Mouse (Mus musculus): ENCODE measurements around the gene Scrt2. TPM values are rescaled to one million over a fixed set of nuclear protein-coding genes. Genes with fewer than 3 reads are reported as not detected.
"Not testable (repeated sequence)": the region's sequence is repeated elsewhere in the genome, so short reads cannot be mapped to it uniquely, and the experiment has no call there.

The Scrt2 gene
- total RNA-seq (2021) = 1 to 10 TPM; 7.8 to 8.5 TPM

DNA sequence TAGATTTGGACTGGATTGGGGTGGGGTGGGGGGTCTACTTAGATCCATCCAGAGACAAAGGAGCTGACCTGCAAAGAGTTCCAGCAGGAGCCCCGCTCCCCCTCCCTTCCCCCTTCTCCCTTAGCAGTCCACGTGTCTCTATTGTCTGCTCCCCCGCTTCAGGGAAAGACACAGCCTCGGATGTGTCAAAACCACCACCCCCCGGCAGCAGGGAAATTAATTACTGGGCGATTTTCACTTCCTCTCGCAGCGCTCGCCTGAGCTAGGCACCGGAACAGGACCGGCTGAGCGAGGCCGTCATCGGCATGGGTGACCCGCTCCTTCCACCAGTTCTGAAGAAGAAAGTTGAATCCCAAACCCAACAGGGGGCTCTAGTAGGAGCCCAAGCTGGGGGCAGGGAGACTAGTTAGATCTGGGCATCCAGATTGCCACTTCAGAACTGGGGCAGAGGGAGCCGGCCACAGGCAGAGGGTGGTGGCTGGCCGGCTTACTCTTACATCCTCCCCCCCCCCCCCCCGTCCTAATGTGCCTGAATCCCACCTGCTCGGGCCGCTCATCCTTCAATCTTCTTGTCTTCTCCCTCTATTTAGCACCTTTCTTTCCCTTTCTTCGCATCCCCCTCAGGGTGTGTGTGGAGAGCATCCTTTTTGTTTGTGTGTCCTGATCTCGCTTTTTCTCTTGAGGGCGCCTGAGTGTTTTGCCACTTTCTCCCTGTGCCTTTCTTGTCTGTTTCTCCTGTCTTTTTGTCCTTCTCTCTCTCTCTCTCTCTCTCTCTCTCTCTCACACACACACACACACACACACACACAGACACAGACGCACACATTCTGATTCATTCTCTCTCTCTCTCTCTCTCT, at the start of gene Scrt2:
Gene Scrt2 (plus strand): TSS at position 845 of the 857 bp plus-strand sequence.
- intact Hi-C loops (cut with DNase I) = loop anchor here (5.0 kb wide), 1 partner anchor 54 kb away; no protein-coding TSS in a partner anchor
- DNase-seq (ENCODE audit: extremely low spot score in 1 of 2, low spot score in 2 of 2) = no peak

DNA sequence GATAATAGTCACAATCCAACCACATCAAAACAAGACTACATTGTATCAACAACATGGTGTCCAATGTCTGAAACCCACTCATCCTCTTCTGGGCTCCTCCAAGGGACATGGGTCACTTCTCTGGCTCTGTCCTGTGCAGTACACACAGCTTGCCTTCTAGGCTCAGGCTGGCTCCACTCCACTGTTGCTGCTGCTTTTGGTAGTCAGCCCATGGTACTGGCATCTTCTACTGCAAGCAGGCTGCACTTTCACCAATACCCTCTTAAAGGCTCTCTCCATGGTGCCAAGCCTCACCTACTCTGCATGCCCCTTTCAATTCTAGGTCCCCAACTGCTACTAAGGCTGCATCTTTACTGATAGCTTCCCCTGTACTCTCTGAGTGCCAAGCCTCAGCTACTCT, 41.2 kb upstream of the Scrt2 start:
- intact Hi-C loops (cut with DNase I) = no loop called here

DNA sequence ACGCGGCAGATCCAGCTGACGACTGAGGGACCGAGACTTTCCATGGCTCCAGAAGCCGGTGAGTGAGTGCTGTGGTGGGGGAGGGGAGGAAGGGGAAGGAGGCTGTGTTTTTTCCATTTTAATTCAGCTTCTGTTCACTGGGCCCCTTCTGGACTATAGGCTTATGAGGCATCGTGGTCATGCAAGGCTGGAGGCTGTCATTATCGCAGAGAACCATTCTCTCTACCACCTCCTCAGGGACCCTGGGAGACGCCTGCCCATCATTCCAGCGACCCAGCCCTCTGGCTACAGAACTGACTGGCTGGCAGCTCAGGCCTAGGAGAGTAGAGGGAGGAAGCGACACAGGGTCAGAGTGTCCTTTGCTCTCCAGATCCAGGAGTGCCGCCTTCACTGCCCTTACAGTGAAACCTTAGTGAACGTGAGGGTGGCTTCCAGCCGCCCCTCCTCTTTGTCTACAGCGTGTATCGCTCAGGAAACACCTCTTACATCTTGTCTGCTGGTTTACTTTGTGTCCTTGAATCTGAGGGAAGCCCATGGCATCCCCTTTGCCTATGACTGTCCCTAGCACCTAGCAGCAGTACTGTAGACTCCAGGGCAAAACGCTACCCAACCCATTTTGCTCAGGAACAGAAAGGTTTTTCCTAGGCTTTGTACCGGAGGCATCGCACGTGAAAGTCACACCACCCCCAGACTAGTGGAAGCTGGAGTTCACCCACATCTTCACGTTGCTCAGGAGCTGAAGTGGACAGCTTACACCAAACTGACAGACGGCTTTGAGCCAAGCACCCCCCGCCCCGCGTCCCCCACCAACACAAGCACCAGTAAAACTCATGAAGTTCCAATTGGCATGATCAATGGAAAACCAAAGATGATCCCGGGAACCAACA, 34.0 kb upstream of the Scrt2 start:
- intact Hi-C loops (cut with DNase I) = no loop called here

More for the DNA sequence above, 41.2 kb upstream of the Scrt2 start:
- no peak for DNase-seq (ENCODE audit: extremely low spot score in 1 of 2, low spot score in 2 of 2)

DNA sequence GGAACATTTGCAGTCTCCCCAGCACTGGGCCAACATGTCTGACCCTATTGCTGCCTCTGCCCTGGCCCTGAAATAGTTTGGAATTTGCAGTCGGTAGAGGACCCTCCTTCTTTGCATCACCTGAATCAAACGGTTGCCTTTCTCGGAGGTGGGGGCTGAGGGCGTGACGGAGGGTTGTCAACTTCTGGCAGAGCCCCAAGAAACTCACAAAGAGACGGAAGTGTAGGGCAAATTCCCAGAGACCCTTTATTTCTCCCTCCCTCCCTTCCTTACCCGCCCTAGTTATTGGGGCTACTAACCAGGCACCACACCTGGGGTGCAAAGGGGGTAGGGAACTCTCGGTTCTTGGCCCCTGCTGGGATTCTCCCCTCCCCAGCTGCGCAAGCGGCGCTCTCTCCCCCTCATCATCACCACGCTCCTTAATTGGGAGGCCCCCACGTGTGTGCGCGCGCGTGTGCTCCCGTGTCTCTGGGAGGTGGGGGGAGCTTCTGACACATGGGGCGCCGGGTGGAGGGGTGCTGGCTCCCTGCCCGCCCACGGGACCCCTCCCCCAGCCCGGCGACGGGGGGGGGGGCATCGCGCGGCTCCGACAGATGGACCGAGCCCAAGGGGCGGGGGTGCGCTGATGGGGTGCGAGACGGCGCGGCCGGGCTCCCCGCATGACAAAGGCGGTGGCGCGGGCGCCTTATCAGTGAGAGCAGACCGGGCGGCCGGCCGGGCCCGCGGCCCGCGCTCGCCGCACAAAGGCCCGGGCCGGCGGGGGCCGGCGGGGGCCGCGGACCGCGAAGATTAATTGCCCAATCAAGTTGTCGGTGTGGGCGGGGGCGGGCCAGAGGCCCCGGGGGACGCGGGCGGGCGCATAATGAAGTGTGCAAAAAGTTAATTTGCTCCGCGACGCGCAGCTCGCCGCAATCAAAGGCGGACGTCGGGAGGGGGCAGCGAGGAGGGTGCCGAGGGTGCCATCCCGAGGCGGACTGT, 33.0 kb upstream of the Scrt2 start:
- intact Hi-C loops (cut with DNase I) = no loop called here
- DNase-seq (ENCODE audit: extremely low spot score in 1 of 2, low spot score in 2 of 2) = peak in 1 of 2 experiments; percentile 53

More for the DNA sequence above, 34.0 kb upstream of the Scrt2 start:
- no peak for DNase-seq (ENCODE audit: extremely low spot score in 1 of 2, low spot score in 2 of 2)

DNA sequence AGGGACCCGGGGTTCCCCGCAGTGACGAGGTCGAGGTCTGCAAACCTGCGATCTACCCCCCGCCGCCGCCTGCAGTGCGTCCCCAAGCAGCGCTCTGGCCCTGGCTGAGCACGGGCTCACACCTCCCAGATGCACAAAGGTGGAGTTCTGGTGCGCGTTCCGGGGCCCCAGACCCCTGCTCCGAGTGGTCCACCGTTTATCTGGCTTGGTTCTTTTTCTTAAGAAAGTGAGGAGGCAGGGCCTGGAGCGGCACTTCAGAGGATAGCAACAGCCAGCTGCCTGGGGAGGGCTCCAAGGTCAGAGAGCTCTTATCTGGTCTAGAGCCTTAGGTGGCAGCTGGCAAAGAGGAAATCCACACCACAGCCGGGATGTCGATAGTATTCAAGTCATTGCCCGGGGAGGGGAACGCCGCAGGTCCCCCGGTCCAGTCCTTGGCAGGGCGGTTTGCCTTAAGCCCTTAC, 32.3 kb upstream of the Scrt2 start:
- intact Hi-C loops (cut with DNase I) = no loop called here
- no peak for DNase-seq (ENCODE audit: extremely low spot score in 1 of 2, low spot score in 2 of 2)

DNA sequence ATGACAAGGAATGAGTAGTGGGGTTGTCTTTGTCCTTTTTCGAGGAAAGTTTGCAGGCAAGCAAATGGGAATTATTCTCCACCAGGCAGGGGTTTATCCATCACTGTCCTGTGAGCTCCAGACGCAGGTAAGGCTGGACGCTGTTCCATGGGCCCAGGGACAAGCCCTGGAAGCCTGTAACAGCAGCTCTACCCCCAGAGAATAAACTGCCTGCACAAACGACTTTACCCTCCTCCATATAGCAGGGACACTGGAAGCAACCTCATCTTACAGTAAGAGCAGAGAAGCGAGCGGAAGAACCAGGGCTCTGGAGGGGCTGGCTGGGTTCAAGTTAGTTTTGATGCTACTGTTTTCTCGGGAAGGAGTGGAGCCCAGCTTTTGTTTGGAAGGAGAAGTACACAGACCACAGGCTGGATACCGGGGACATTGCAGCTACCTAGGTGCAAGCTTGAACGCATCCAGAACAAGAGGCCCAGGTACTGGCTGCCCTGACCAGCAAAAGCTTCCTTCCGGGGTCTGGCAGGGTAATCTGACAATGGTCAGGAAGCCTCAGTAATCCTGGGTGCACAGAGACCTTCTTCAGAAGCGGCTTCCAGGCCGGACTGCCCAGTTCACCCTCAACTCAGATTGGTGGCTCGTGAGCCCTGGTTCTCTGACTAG, 31.6 kb upstream of the Scrt2 start:
- no peak for DNase-seq (ENCODE audit: extremely low spot score in 1 of 2, low spot score in 2 of 2)
- intact Hi-C loops (cut with DNase I) = no loop called here

DNA sequence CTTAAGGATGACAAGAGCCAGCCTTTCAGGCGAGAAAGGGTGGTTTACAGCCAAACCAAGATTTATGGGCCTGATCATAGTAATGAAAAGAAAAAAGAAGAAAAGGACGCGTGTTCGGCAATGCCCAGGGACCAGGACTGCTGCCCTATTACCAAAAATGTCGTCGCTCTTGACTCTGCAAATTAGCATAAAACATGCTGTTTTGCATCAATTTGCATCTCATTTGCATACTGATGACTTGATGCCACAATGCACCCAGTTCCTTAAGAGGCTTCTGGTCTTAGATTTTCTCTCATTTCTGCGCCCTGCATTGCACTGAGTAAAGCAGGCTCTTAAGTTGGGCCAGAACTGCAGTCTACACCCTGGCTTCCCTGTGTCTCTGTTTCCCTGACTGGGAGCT, 31.0 kb upstream of the Scrt2 start:
- intact Hi-C loops (cut with DNase I) = no loop called here
- no peak for DNase-seq (ENCODE audit: extremely low spot score in 1 of 2, low spot score in 2 of 2)

DNA sequence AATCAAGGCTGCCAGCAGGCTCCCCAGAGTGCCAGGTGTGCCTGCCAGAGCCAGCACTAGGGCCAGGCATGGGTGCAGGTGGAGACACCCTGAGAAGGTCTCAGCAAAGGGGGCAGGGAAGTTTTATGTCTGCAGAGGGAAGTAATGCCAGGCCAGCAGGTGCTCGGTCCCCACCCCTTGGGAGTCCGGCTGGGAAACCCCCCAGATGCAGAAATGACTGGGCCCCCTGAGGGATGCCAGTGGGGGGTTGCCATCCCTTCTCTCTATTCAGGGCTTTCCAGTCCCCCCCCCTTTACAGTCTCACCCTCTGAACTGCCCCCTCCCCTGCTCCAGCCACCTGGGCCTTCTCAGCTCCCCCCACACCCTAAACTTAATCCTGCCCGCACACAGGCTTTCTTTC, 29.3 kb upstream of the Scrt2 start:
- DNase-seq (ENCODE audit: extremely low spot score in 1 of 2, low spot score in 2 of 2) = no peak
- intact Hi-C loops (cut with DNase I) = no loop called here

DNA sequence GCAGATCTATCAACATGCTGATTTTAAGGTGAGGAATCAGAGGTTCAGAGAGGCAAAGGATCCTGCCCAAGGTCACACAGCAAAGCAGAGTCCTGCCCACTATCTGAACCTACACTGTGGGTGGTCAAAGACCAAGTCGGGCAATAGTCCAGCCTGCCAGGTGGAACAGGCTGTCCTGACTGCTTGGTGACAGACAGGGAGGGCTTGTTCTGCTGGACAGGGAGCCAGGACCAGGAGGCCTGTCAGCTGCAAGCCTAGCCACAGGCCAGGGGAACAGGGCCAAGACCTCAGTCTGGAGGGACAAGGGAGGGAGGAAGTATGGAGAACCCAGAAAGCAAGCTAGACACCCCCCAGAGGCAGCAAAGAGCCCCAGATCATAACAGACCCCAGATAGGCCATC, 25.9 kb upstream of the Scrt2 start:
- DNase-seq (ENCODE audit: extremely low spot score in 1 of 2, low spot score in 2 of 2) = no peak
- intact Hi-C loops (cut with DNase I) = no loop called here

DNA sequence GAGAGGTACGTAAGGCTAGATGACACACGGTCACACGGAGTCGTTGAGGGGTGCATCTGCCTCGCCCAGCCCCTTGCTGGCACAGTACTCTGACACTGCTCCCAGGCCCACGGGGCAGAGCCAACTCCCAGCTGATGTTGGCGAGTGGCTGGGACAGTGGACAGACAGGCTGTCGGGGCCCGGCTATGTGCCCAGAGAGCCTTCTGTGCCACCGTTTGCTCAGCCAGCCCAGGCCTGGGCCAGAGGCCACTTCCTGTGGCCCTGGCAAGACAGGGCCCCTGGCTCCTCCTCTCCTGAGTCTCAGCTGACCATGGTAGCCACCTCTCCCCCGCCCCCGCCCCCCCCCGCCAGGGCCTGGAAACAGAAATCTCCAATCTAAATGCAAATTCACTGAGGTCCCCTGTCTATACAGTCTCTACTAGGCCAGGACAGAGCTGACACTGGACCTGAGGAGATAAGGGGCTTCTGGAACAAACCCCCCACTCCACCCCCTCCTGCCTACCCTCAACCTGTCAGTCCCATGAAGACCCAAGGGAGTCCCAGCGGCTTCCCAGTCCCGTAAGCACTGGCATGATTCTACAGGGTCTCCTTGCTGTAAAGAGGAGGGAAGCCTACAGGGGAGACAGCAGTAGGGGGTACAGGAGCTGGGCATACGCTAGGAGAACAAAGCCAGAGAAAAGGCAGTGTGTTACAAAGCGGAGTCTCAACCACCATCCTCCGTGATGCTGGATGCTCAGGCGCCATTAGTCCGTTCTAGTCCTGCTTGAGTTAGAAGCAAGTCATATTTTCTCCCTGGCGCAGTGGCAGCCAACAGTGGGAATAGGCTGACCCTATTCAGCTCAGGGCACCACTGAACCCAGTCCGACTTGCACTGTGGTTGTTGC, 24.7 kb upstream of the Scrt2 start:
- intact Hi-C loops (cut with DNase I) = no loop called here
- no peak for DNase-seq (ENCODE audit: extremely low spot score in 1 of 2, low spot score in 2 of 2)

DNA sequence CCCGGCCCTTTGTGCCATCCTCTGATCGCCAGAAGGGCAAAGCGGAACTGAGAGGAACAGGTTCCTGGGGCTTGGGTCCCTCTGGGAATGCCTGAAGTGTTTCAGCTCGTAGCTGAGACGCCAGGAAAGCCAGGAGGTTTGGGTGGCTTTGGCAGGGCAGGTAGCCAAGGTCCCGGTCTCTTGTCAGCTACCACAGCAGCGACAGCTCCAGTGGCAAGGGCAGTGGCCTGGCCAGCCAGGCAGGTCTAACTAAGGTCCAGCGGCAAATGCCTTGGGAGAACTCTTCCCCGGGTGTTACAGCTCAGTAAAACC, 24.1 kb upstream of the Scrt2 start:
- intact Hi-C loops (cut with DNase I) = no loop called here
- no peak for DNase-seq (ENCODE audit: extremely low spot score in 1 of 2, low spot score in 2 of 2)

DNA sequence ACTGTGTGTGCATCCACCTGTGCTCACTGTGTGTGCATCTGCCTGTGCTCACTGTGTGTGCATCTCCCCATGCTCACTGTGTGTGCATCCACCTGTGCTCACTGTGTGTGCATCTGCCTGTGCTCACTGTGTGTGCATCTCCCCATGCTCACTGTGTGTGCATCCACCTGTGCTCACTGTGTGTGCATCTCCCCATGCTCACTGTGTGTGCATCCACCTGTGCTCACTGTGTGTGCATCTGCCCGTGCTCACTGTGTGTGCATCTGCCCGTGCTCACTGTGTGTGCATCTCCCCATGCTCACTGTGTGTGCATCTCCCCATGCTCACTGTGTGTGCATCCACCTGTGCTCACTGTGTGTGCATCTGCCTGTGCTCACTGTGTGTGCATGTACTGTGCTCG, 18.5 kb upstream of the Scrt2 start:
- DNase-seq (ENCODE audit: extremely low spot score in 1 of 2, low spot score in 2 of 2); intact Hi-C loops (cut with DNase I): not testable (repeated sequence)

DNA sequence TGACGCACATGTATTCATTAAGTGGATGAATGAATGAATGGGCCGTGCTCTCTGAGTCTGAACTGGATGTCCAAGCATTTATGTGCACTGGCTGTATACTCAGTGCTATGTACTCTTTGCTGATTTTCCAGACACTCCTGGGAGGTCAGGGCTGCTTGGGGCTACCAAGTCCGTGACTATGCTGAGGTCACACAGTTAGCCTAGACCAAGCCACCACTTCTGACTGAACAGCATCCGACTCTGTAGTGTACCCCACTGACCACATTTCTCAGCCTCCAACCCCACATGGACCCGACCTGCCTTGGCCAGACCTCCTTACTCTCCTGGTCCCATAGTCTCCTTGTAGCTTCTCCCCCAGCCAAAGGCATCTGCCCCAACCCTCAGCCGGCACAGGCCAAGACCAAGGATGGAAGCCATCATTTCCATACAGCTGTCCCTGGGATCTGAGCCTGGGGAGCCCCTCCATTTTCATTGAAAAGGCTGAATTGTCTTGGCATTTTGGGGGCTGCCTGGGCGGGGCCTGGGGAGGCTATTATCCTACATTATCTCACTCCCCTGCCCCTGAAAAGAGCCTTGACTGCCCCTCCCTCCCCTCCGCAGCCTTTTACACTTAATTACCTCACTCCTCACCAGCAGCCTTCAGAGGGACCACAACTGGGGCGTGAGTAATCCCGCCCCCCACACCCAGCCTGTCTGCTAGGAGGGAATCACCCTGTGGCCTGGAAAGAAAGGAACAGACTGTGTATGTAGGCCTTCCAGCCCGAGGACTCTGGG, 12.5 kb upstream of the Scrt2 start:
- intact Hi-C loops (cut with DNase I) = no loop called here
- no peak for DNase-seq (ENCODE audit: extremely low spot score in 1 of 2, low spot score in 2 of 2)

DNA sequence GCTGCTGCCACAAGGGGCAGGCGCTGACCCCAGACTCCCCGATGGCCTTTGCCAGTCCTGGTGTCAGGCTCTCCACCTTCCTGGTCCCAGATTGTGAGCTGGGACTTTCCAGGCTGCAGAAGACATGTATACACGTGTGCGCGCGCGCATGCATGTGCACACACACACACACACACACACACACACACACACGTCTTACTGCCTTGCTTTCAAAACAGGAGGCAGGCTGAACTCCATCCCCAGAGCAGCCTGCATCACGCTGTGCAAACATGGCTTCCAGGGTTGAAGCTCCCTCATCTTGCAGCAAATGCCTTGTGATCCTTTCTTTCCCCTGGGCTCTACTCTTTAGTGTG, 11.9 kb upstream of the Scrt2 start:
- DNase-seq (ENCODE audit: extremely low spot score in 1 of 2, low spot score in 2 of 2) = no peak
- intact Hi-C loops (cut with DNase I) = no loop called here

DNA sequence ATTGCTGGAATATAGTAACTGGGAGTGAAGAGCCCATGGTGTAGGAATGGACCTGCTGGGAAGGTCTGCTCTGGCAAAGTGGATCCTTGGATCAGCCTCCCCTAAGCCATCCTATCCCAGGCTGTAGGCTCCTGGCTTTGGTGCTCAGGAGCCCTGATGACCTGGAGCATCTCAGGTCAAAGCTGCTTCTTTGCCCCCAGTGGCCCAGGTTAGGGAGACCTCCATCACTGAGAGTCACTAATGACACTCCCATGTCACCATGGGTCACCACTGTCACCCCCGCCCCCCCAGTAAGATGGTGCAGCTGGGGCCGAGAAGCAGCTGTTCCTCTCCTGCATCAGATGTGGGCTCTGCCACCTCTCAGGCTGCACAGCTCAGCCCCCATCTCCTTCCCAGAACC, 11.4 kb upstream of the Scrt2 start:
- DNase-seq (ENCODE audit: extremely low spot score in 1 of 2, low spot score in 2 of 2) = no peak
- intact Hi-C loops (cut with DNase I) = no loop called here

DNA sequence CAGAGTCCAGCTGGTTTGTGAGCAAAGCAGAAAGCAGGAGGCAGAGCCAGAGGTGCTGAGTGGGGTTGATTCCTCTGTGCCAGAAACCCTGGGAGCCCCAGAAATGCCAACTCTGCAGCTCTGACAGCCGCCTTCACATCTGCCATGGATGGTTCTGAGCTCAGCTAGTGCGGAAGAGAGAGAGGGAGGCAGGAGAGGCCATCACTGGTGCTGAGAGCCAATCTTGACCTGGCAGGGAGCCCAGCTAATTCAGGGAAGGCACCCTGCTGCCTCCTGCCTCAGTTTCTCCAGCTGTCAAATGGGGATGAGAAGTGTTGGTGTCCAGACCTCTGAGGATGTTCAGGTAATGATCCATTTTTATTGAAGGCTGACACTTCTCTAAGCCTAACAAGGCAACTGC, 6.8 kb upstream of the Scrt2 start:
- no peak for DNase-seq (ENCODE audit: extremely low spot score in 1 of 2, low spot score in 2 of 2)
- intact Hi-C loops (cut with DNase I) = no loop called here

All from left cerebral cortex, postnatal 10 days (tissue).